Mouse (Mus musculus): ENCODE measurements around the gene Zfhx3.

Zfhx3 gene

GRCm38 (mm10) chr8:108724818-108725506, 782.5 kb downstream of the Zfhx3 start:
- no peak for DNase-seq

GRCm38 (mm10) chr8:108725631-108726030, 783.2 kb downstream of the Zfhx3 start:
- no peak for DNase-seq

GRCm38 (mm10) chr8:108726541-108727241, 784.2 kb downstream of the Zfhx3 start:
- DNase-seq, result no peak

- no peak for DNase-seq
Measured at GRCm38 (mm10) chr8:108729169-108729568, 786.7 kb downstream of the Zfhx3 start.

- DNase-seq, result no peak
Measured at GRCm38 (mm10) chr8:108729667-108730329, 787.4 kb downstream of the Zfhx3 start.

GRCm38 (mm10) chr8:108730907-108731440, 788.5 kb downstream of the Zfhx3 start:
- no peak for DNase-seq

- no peak for DNase-seq
Measured at GRCm38 (mm10) chr8:108732500-108732899, 790.1 kb downstream of the Zfhx3 start.

GRCm38 (mm10) chr8:108733385-108733784, 790.9 kb downstream of the Zfhx3 start:
- DNase-seq, result no peak

GRCm38 (mm10) chr8:108736442-108736841, 794.0 kb downstream of the Zfhx3 start:
- DNase-seq, result no peak

GRCm38 (mm10) chr8:108738179-108738578, 795.7 kb downstream of the Zfhx3 start:
- no peak for DNase-seq

GRCm38 (mm10) chr8:108739517-108739916, 797.1 kb downstream of the Zfhx3 start:
- no peak for DNase-seq

- DNase-seq, result no peak
Measured at GRCm38 (mm10) chr8:108740443-108740842, 798.0 kb downstream of the Zfhx3 start.

GRCm38 (mm10) chr8:108741651-108742050, 799.2 kb downstream of the Zfhx3 start:
- DNase-seq, result no peak

- no peak for DNase-seq
Measured at GRCm38 (mm10) chr8:108742465-108742864, 800.0 kb downstream of the Zfhx3 start.

- DNase-seq, result no peak
Measured at GRCm38 (mm10) chr8:108743238-108743637, 800.8 kb downstream of the Zfhx3 start.

- DNase-seq, result no peak
Measured at GRCm38 (mm10) chr8:108745551-108745950, 803.1 kb downstream of the Zfhx3 start.

- DNase-seq, result no peak
Measured at GRCm38 (mm10) chr8:108748095-108748494, 805.7 kb downstream of the Zfhx3 start.

GRCm38 (mm10) chr8:108748851-108749376, 806.5 kb downstream of the Zfhx3 start:
- DNase-seq, result no peak

GRCm38 (mm10) chr8:108750806-108751205, 808.4 kb downstream of the Zfhx3 start:
- DNase-seq, result no peak

- DNase-seq, result no peak
Measured at GRCm38 (mm10) chr8:108754556-108754955, 812.1 kb downstream of the Zfhx3 start.

GRCm38 (mm10) chr8:108755400-108756325, 813.2 kb downstream of the Zfhx3 start:
- DNase-seq, result no peak
